ENCODE assay signal across 8 mouse cellular contexts in genomic region chr17:69076747-69077543, GRCm38 (mm10). TPM values are rescaled to one million over a fixed set of nuclear protein-coding genes. Genes with fewer than 3 reads are reported as not detected.
DNase-seq lines count a peak whose midpoint lies in the region; ATAC-seq and TF ChIP-seq lines count a peak whose summit lies in the region.

No protein-coding gene starts in this region.

- peak overlapping the region; percentile 66 for H3K4me3 ChIP-seq in testis, adult 2 months (ENCODE audit: control insufficient read depth, low read depth, low read length)
- peak overlapping the region; percentile 54 for H3K4me3 ChIP-seq in embryonic facial prominence, embryonic 14.5 days (ENCODE audit: low read depth, low read length)
- peak overlapping the region; percentile 34; the same call in 1 of the 2 replicates for H3K4me3 ChIP-seq in liver, embryonic 15.5 days (replicated peaks)
- peak overlapping the region; percentile 94 for H3K4me3 ChIP-seq in small intestine, adult 2 months (ENCODE audit: low read depth, low read length)

- no peak for TF ChIP-seq CTCF in testis, adult 2 months (IDR thresholded peaks at IDR 0.05; ENCODE audit: control insufficient read depth, insufficient read depth, insufficient replicate concordance, low read depth, low read length)
- TF ChIP-seq CTCF in small intestine, adult 2 months (IDR thresholded peaks at IDR 0.05; ENCODE audit: extremely low read depth, insufficient read length, insufficient replicate concordance, low read depth, low read length), result no peak

- 3% methylated on average over 23 of the region's 25 CpGs for WGBS in embryonic facial prominence, embryonic 14.5 days
- WGBS in liver, embryonic 15.5 days (ENCODE audit: insufficient replicate concordance), result 3% methylated on average over 25 of the region's 25 CpGs
- WGBS in small intestine, adult 2 months, result 5% methylated on average over 25 of the region's 25 CpGs

- H3K4me2 ChIP-seq in embryonic facial prominence, embryonic 14.5 days (ENCODE audit: low read depth, low read length), result peak overlapping the region; percentile 94
- H3K4me2 ChIP-seq in liver, embryonic 15.5 days, result peak overlapping the region; percentile 63

- no peak overlapping the region for H3K9ac ChIP-seq in embryonic facial prominence, embryonic 14.5 days (ENCODE audit: low read depth, low read length)
- H3K9ac ChIP-seq in liver, embryonic 15.5 days, result no peak overlapping the region

- no peaks in the 10 kb centered on the region for H3K27me3 ChIP-seq in testis, adult 2 months (ENCODE audit: control insufficient read depth, insufficient read depth, low read length)
- H3K27me3 ChIP-seq in embryonic facial prominence, embryonic 14.5 days (replicated peaks; ENCODE audit: control insufficient read depth, insufficient read depth, low read length), result peaks cover 52% of the 10 kb centered on the region
- peaks cover 36% of the 10 kb centered on the region for H3K27me3 ChIP-seq in liver, embryonic 15.5 days
- H3K27me3 ChIP-seq in small intestine, adult 2 months (ENCODE audit: control insufficient read depth, insufficient read depth, low read length), result no peaks in the 10 kb centered on the region

- peaks cover 6% of the 10 kb centered on the region; the same call in 1 of the 2 replicates for H3K9me3 ChIP-seq in embryonic facial prominence, embryonic 14.5 days (ENCODE audit: control insufficient read depth, low read length)
- H3K9me3 ChIP-seq in liver, embryonic 15.5 days (replicated peaks), result no peaks in the 10 kb centered on the region

- no peak for TF ChIP-seq POLR2A in testis, adult 2 months (IDR thresholded peaks at IDR 0.05; ENCODE audit: control insufficient read depth, low read depth, low read length)
- no peak; the same call in none of the 2 replicates for TF ChIP-seq POLR2A in small intestine, adult 2 months (IDR thresholded peaks at IDR 0.05; ENCODE audit: low read depth, low read length)

- H3K27ac ChIP-seq in testis, adult 2 months (ENCODE audit: control insufficient read depth, insufficient read depth, low read depth, low read length), result peak overlapping the region; percentile 54; the same call in 1 of the 2 replicates
- H3K27ac ChIP-seq in embryonic facial prominence, embryonic 14.5 days (replicated peaks; ENCODE audit: low read depth, low read length), result no peak overlapping the region
- H3K27ac ChIP-seq in liver, embryonic 15.5 days (replicated peaks), result no peak overlapping the region
- H3K27ac ChIP-seq in small intestine, adult 2 months (ENCODE audit: insufficient read depth, low read depth, low read length), result peak overlapping the region; percentile 95

- DNase-seq in testis, postnatal 14 days (ENCODE audit: low spot score), result no peak
- no peak for DNase-seq in embryonic facial prominence, embryonic 14.5 days (ENCODE audit: low spot score)
- DNase-seq in kidney, adult 18-20 months, result peak; percentile 45

- H3K36me3 ChIP-seq in testis, adult 2 months (ENCODE audit: control insufficient read depth, insufficient read depth, low read length), result no peaks in the 10 kb centered on the region
- no peaks in the 10 kb centered on the region for H3K36me3 ChIP-seq in embryonic facial prominence, embryonic 14.5 days (ENCODE audit: control insufficient read depth, insufficient read depth, low read length)
- no peaks in the 10 kb centered on the region for H3K36me3 ChIP-seq in liver, embryonic 15.5 days (replicated peaks)
- no peaks in the 10 kb centered on the region; the same call in 1 of the 2 replicates for H3K36me3 ChIP-seq in small intestine, adult 2 months (ENCODE audit: control insufficient read depth, insufficient read depth, low read length)

- no peak for ATAC-seq in embryonic facial prominence, embryonic 14.5 days (ENCODE audit: low read depth)
- no peak for ATAC-seq in liver, embryonic 15.5 days (ENCODE audit: insufficient read depth)
- no peak for ATAC-seq in megakaryocyte progenitor cell, adult 5-6 weeks (replicated peaks; ENCODE audit: poor library complexity)
- no peak for ATAC-seq in monocyte, adult 5-6 weeks (replicated peaks; ENCODE audit: insufficient number of reproducible peaks, low FRiP score, low TSS enrichment, poor library complexity, severe bottlenecking)

- peaks cover 12% of the 10 kb centered on the region for H3K4me1 ChIP-seq in testis, adult 2 months (ENCODE audit: control insufficient read depth, insufficient read depth, low read length)
- H3K4me1 ChIP-seq in embryonic facial prominence, embryonic 14.5 days (ENCODE audit: control insufficient read depth, insufficient read depth, low read length), result no peaks in the 10 kb centered on the region
- peaks cover 4% of the 10 kb centered on the region; the same call in 1 of the 2 replicates for H3K4me1 ChIP-seq in liver, embryonic 15.5 days (replicated peaks)
- H3K4me1 ChIP-seq in small intestine, adult 2 months (ENCODE audit: control insufficient read depth, insufficient read depth, insufficient read length, low read length), result peaks cover 15% of the 10 kb centered on the region; the same call in 1 of the 2 replicates

RNA-seq across cellular contexts. Expression of gene Epb41l3, which starts 1.5 kb away (rescaled TPM):
- polyA plus RNA-seq in testis, adult 2 months (2012; rRNA removed), result 46.7 and 46.9 TPM in 2 replicates
- polyA plus RNA-seq in embryonic facial prominence, embryonic 14.5 days (2014; fragmentation: Nextera tagmentation; extraction: Ambion mirVana), result 127 and 142 TPM in 2 replicates
- polyA plus RNA-seq in liver, embryonic 15.5 days (2015; fragmentation: Nextera tagmentation; extraction: Ambion mirVana), result 7.3 and 7.8 TPM in 2 replicates
- 38.1 and 176 TPM in 2 replicates for polyA plus RNA-seq in small intestine, adult 2 months (2012; rRNA removed)
- 2.2 and 2.4 TPM in 2 replicates for total RNA-seq in megakaryocyte progenitor cell, adult 5-6 weeks (2015)
- 0.42 and 1.7 TPM in 2 replicates for total RNA-seq in megakaryocyte progenitor cell, adult 5-6 weeks (2017)
- total RNA-seq in monocyte, adult 5-6 weeks (2017), result 3.0 TPM in 1 of 3 replicates, not detected in the others

Comparison
In these comparisons a context has a peak if more than half of its experiments do, and no peak if none do; other contexts are left out.
1. H3K27ac ChIP-seq: peak in testis, adult 2 months (single experiment) and small intestine, adult 2 months (single experiment); none in embryonic facial prominence, embryonic 14.5 days (single experiment) and liver, embryonic 15.5 days (single experiment).
2. H3K4me3 ChIP-seq: peak in every context shown above with its lines; median percentile 94 in small intestine, adult 2 months; 66 in testis, adult 2 months; 54 in embryonic facial prominence, embryonic 14.5 days; 34 in liver, embryonic 15.5 days.